Mouse (Mus musculus) forebrain, embryonic 15.5 days (tissue): ENCODE results near the gene Kctd5. TPM values are rescaled to one million over a fixed set of nuclear protein-coding genes. Genes with fewer than 3 reads are reported as not detected.

Source experiments
- ATAC-seq: fragments of 200-750 bp; cut with Nextera tagmentation; replicated peaks from 2 replicates; pipeline ENCODE4 v1.8.0; 2017; ENCODE audit warnings: mild to moderate bottlenecking, moderate TSS enrichment, moderate library complexity
- H3K27ac ChIP-seq: fragments of 300-500 bp; sonication (generic); replicated peaks from 2 replicates; pipeline ENCODE4 v1.5.1; 2015; ENCODE audit warnings: mild to moderate bottlenecking, inconsistent platforms
- H3K27me3 ChIP-seq: fragments of 300-500 bp; sonication (generic); 2 replicates; pipeline ENCODE4 v1.6.1; 2015; ENCODE audit warnings: inconsistent platforms
- H3K36me3 ChIP-seq: fragments of 300-500 bp; sonication (generic); 2 replicates; pipeline ENCODE4 v1.6.1; 2015; ENCODE audit warnings: mild to moderate bottlenecking, inconsistent platforms
- H3K4me1 ChIP-seq: fragments of 300-500 bp; sonication (generic); 2 replicates; pipeline ENCODE4 v1.6.1; 2015; ENCODE audit warnings: inconsistent platforms
- H3K4me2 ChIP-seq: fragments of 300-500 bp; sonication (generic); replicated peaks from 2 replicates; pipeline ENCODE4 v1.6.1; 2015; ENCODE audit warnings: mild to moderate bottlenecking, inconsistent platforms
- H3K4me3 ChIP-seq: fragments of 300-500 bp; sonication (generic); 2 replicates; pipeline ENCODE4 v1.5.1; 2015; ENCODE audit warnings: mild to moderate bottlenecking, inconsistent platforms
- H3K9ac ChIP-seq: fragments of 300-500 bp; sonication (generic); replicated peaks from 2 replicates; pipeline ENCODE4 v1.6.1; 2015; ENCODE audit warnings: mild to moderate bottlenecking, inconsistent platforms
- H3K9me3 ChIP-seq: fragments of 300-500 bp; sonication (generic); 2 replicates; pipeline ENCODE4 v1.6.1; 2016; ENCODE audit warnings: inconsistent platforms
- WGBS: fragments of 180-500 bp; shearing (Covaris S2); methylation state at CpG from one replicate; pipeline ENCODE4 v1.1.7; 2015; ENCODE audit warnings: mixed read lengths; 5-methylcytosine and 5-hydroxymethylcytosine counted together
- polyA plus RNA-seq: library from polyadenylated mRNA; unstranded; fragments of >200 nt; fragmentation: Nextera tagmentation; extraction: Ambion mirVana; gene quantifications from 2 replicates; pipeline ENCODE4 v1.2.1, GENCODE M21; 2015

Kctd5 gene
- polyA plus RNA-seq, 1 experiment from 2014 or later = 92.4 TPM

- H3K27me3 ChIP-seq = no peaks in the 10 kb centered on the region
- H3K4me2 ChIP-seq = no peak overlapping the region
- H3K36me3 ChIP-seq = peaks cover 11% of the 10 kb centered on the region; the same call in 1 of the 2 replicates
- no peaks in the 10 kb centered on the region for H3K9me3 ChIP-seq
- no peak overlapping the region for H3K27ac ChIP-seq
- no peak for ATAC-seq
- peaks cover 35% of the 10 kb centered on the region for H3K4me1 ChIP-seq
- H3K9ac ChIP-seq = no peak overlapping the region
- H3K4me3 ChIP-seq = no peak overlapping the region
- 72% methylated on average over 5 of the region's 5 CpGs for WGBS
Observed at GRCm38 (mm10) chr17:24068271-24068670, 5.0 kb downstream of the Kctd5 start.

- Histone ChIP-seq H3K4me3 (no peak overlapping the region), H3K9ac (no peak overlapping the region), H3K4me2 (no peak overlapping the region), H3K27ac (no peak overlapping the region), H3K4me1 (no peaks in the 10 kb centered on the region), H3K9me3 (no peaks in the 10 kb centered on the region), H3K27me3 (no peaks in the 10 kb centered on the region), H3K36me3 (peaks cover 32% of the 10 kb centered on the region)
- ATAC-seq = no peak
- 92% methylated on average over 4 of the region's 4 CpGs for WGBS
Observed at GRCm38 (mm10) chr17:24062459-24063155, 10.7 kb downstream of the Kctd5 start.

GRCm38 (mm10) chr17:24057730-24058245, 15.5 kb downstream of the Kctd5 start:
- ATAC-seq = no peak
- H3K4me1 ChIP-seq = no peaks in the 10 kb centered on the region
- H3K9me3 ChIP-seq = no peaks in the 10 kb centered on the region
- no peak overlapping the region for H3K4me3 ChIP-seq
- H3K9ac ChIP-seq = no peak overlapping the region
- no peak overlapping the region for H3K4me2 ChIP-seq
- no peak overlapping the region for H3K27ac ChIP-seq
- H3K27me3 ChIP-seq = no peaks in the 10 kb centered on the region
- WGBS = 92% methylated on average over 5 of the region's 5 CpGs
- H3K36me3 ChIP-seq = peaks cover 71% of the 10 kb centered on the region

GRCm38 (mm10) chr17:24056636-24057625, 16.4 kb downstream of the Kctd5 start:
- H3K4me1 ChIP-seq = no peaks in the 10 kb centered on the region
- H3K4me3 ChIP-seq = no peak overlapping the region
- no peaks in the 10 kb centered on the region for H3K9me3 ChIP-seq
- peaks cover 79% of the 10 kb centered on the region for H3K36me3 ChIP-seq
- no peak overlapping the region for H3K9ac ChIP-seq
- H3K27me3 ChIP-seq = no peaks in the 10 kb centered on the region
- 93% methylated on average over 14 of the region's 14 CpGs for WGBS
- H3K27ac ChIP-seq = no peak overlapping the region
- no peak overlapping the region for H3K4me2 ChIP-seq
- no peak for ATAC-seq

- H3K4me2 ChIP-seq = no peak overlapping the region
- H3K9ac ChIP-seq = no peak overlapping the region
- no peak for ATAC-seq
- H3K9me3 ChIP-seq = no peaks in the 10 kb centered on the region
- H3K27ac ChIP-seq = no peak overlapping the region
- peaks cover 61% of the 10 kb centered on the region for H3K36me3 ChIP-seq
- no peaks in the 10 kb centered on the region for H3K4me1 ChIP-seq
- no peak overlapping the region for H3K4me3 ChIP-seq
- WGBS = 95% methylated on average over 8 of the region's 8 CpGs
- H3K27me3 ChIP-seq = no peaks in the 10 kb centered on the region
Observed at GRCm38 (mm10) chr17:24049008-24049407, 24.3 kb downstream of the Kctd5 start.

- Histone ChIP-seq H3K27ac (no peak overlapping the region), H3K36me3 (peaks cover 52% of the 10 kb centered on the region), H3K4me2 (no peak overlapping the region), H3K9me3 (no peaks in the 10 kb centered on the region), H3K27me3 (no peaks in the 10 kb centered on the region), H3K4me3 (no peak overlapping the region), H3K4me1 (no peaks in the 10 kb centered on the region), H3K9ac (no peak overlapping the region)
- 90% methylated on average over 5 of the region's 5 CpGs for WGBS
- ATAC-seq = no peak
Observed at GRCm38 (mm10) chr17:24048053-24048452, 25.2 kb downstream of the Kctd5 start.

GRCm38 (mm10) chr17:24046026-24046425, 27.3 kb downstream of the Kctd5 start:
- Histone ChIP-seq H3K9me3 (no peaks in the 10 kb centered on the region), H3K4me2 (no peak overlapping the region), H3K4me1 (no peaks in the 10 kb centered on the region), H3K4me3 (no peak overlapping the region), H3K27ac (no peak overlapping the region), H3K36me3 (peaks cover 34% of the 10 kb centered on the region), H3K27me3 (no peaks in the 10 kb centered on the region), H3K9ac (no peak overlapping the region)
- WGBS = 57% methylated on average over 5 of the region's 5 CpGs
- ATAC-seq = no peak

- no peak for ATAC-seq
- Histone ChIP-seq H3K4me1 (no peaks in the 10 kb centered on the region), H3K36me3 (peaks cover 31% of the 10 kb centered on the region), H3K27ac (no peak overlapping the region), H3K4me3 (no peak overlapping the region), H3K9me3 (no peaks in the 10 kb centered on the region), H3K4me2 (no peak overlapping the region), H3K27me3 (no peaks in the 10 kb centered on the region), H3K9ac (no peak overlapping the region)
- 80% methylated on average over 10 of the region's 10 CpGs for WGBS
Observed at GRCm38 (mm10) chr17:24045608-24046007, 27.7 kb downstream of the Kctd5 start.

GRCm38 (mm10) chr17:24044482-24044881, 28.8 kb downstream of the Kctd5 start:
- no peak overlapping the region for H3K4me2 ChIP-seq
- no peak overlapping the region for H3K27ac ChIP-seq
- H3K4me1 ChIP-seq = no peaks in the 10 kb centered on the region
- H3K27me3 ChIP-seq = no peaks in the 10 kb centered on the region
- H3K9ac ChIP-seq = no peak overlapping the region
- 66% methylated on average over 5 of the region's 5 CpGs for WGBS
- no peak for ATAC-seq
- peaks cover 24% of the 10 kb centered on the region for H3K36me3 ChIP-seq
- H3K4me3 ChIP-seq = no peak overlapping the region
- H3K9me3 ChIP-seq = no peaks in the 10 kb centered on the region

GRCm38 (mm10) chr17:24037844-24038243, 35.4 kb downstream of the Kctd5 start, which contains the start of gene Prss27:
Gene Prss27, plus strand, starts transcription at chr17:24038144.
- Histone ChIP-seq H3K36me3 (no peaks in the 10 kb centered on the region), H3K9me3 (no peaks in the 10 kb centered on the region), H3K4me3 (no peak within 1 kb of the TSS), H3K27ac (no peak within 1 kb of the TSS), H3K27me3 (no peaks in the 10 kb centered on the region), H3K9ac (no peak within 1 kb of the TSS), H3K4me2 (no peak within 1 kb of the TSS), H3K4me1 (no peaks in the 10 kb centered on the region)
- ATAC-seq = no peak
- 70% methylated on average over 4 of the region's 4 CpGs for WGBS

- Histone ChIP-seq H3K27ac (no peak overlapping the region), H3K4me2 (no peak overlapping the region), H3K36me3 (no peaks in the 10 kb centered on the region), H3K9ac (no peak overlapping the region), H3K4me3 (no peak overlapping the region), H3K9me3 (no peaks in the 10 kb centered on the region), H3K27me3 (no peaks in the 10 kb centered on the region), H3K4me1 (no peaks in the 10 kb centered on the region)
- WGBS = 88% methylated on average over 13 of the region's 13 CpGs
- no peak for ATAC-seq
Observed at GRCm38 (mm10) chr17:24037360-24037759, 35.9 kb downstream of the Kctd5 start.

GRCm38 (mm10) chr17:24036954-24037353, 36.3 kb downstream of the Kctd5 start:
- H3K27ac ChIP-seq = no peak overlapping the region
- no peak for ATAC-seq
- no peaks in the 10 kb centered on the region for H3K4me1 ChIP-seq
- no peak overlapping the region for H3K4me3 ChIP-seq
- WGBS = 81% methylated on average over 6 of the region's 6 CpGs
- H3K9me3 ChIP-seq = no peaks in the 10 kb centered on the region
- H3K27me3 ChIP-seq = no peaks in the 10 kb centered on the region
- no peaks in the 10 kb centered on the region for H3K36me3 ChIP-seq
- no peak overlapping the region for H3K4me2 ChIP-seq
- no peak overlapping the region for H3K9ac ChIP-seq
